Mouse (Mus musculus) stomach, postnatal 0 days (tissue): Measurements from ENCODE around the gene Ggt5. TPM values are rescaled to one million over a fixed set of nuclear protein-coding genes. Genes with fewer than 3 reads are reported as not detected.

Source experiments
- ATAC-seq: fragments of 200-750 bp; cut with Nextera tagmentation; 2 replicates; pipeline ENCODE4 v1.8.0; 2017; ENCODE audit not compliant: low FRiP score, low TSS enrichment
- DNase-seq: peaks from one replicate; pipeline ENCODE4 v3.0.0-alpha.2; 2016; ENCODE audit warnings: low spot score
- H3K27ac ChIP-seq: fragments of 300-500 bp; sonication (generic); replicated peaks from 2 replicates; pipeline ENCODE4 v1.5.1; 2014; ENCODE audit warnings: mild to moderate bottlenecking, control low read depth
- H3K27me3 ChIP-seq: fragments of 300-500 bp; sonication (generic); 2 replicates; pipeline ENCODE4 v1.6.1; 2014; ENCODE audit warnings: low read length; ENCODE audit not compliant: control insufficient read depth, insufficient read depth
- H3K36me3 ChIP-seq: fragments of 300-500 bp; sonication (generic); 2 replicates; pipeline ENCODE4 v1.6.1; 2014; ENCODE audit warnings: low read length, mixed read lengths; ENCODE audit not compliant: control insufficient read depth, insufficient read depth
- H3K4me1 ChIP-seq: fragments of 300-500 bp; sonication (generic); replicated peaks from 2 replicates; pipeline ENCODE4 v1.6.1; 2014; ENCODE audit warnings: antibody characterized with exemption; ENCODE audit not compliant: control insufficient read depth, insufficient read depth
- H3K4me2 ChIP-seq: fragments of 300-500 bp; sonication (generic); replicated peaks from 2 replicates; pipeline ENCODE4 v1.6.1; 2014; ENCODE audit warnings: low read depth, mild to moderate bottlenecking, control low read depth, moderate library complexity
- H3K4me3 ChIP-seq: fragments of 300-500 bp; sonication (generic); 2 replicates; pipeline ENCODE4 v1.5.1; 2014; ENCODE audit warnings: low read depth, low read length, control low read depth
- H3K9ac ChIP-seq: fragments of 300-500 bp; sonication (generic); 2 replicates; pipeline ENCODE4 v1.6.1; 2014; ENCODE audit warnings: mild to moderate bottlenecking, low read length, control low read depth, mixed read lengths
- H3K9me3 ChIP-seq: fragments of 300-500 bp; sonication (generic); 2 replicates; pipeline ENCODE4 v1.6.1; 2016; ENCODE audit warnings: low read length; ENCODE audit not compliant: control insufficient read depth
- CTCF ChIP-seq: IDR thresholded peaks from 2 replicates; pipeline ENCODE4 v1.5.1; 2016; ENCODE audit warnings: antibody characterized with exemption, low read depth, mild to moderate bottlenecking, moderate library complexity
- EP300 ChIP-seq: optimal IDR thresholded peaks from 2 replicates; pipeline ENCODE3; 2016; ENCODE audit warnings: antibody characterized with exemption
- WGBS: fragments of 180-500 bp; shearing (Covaris S2); extraction: QIAGEN DNeasy Blood & Tissue Kit; methylation state at CpG from one replicate; pipeline ENCODE4 v1.1.7; 2014; 5-methylcytosine and 5-hydroxymethylcytosine counted together
- polyA plus RNA-seq: library from polyadenylated mRNA; unstranded; fragments of >200 nt; fragmentation: Nextera tagmentation; extraction: Ambion mirVana; gene quantifications from 2 replicates; pipeline ENCODE4 v1.2.1, GENCODE M21; 2015

Gene Ggt5
- polyA plus RNA-seq, 1 experiment from 2014 or later: 2.8 TPM

DNA sequence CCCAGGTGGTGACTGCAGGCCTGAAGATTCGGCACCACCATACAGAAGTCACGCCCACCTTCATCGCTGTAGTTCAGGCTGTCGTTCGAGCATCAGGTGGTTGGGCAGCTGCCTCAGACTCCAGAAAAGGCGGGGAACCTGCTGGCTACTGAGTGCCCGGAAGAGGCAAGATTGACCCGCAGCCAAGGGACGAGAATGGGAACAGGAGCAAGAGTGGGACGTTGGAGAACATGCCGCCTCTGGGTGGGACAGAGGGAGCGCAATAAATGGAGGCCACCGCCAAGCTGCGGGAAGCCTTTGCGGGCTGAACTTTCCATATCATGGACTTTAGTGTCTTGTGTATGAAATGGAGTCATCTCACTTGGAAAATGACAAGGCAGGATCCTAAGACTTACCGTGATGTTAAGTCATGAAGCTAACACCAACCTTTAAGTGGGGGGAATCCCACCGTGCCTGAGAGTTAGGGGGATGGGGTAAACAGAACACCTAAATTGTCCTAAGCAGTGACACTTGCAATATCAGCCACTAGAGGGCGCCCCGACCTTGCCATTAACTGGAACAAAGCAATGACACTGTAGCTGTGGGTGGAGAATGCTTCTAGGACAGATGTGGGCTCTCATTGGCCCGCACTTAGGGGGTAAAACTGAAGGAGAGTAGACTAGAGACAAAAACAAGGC, 3.1 kb upstream of the Ggt5 start:
- Histone ChIP-seq H3K27ac (no peak overlapping the region; the same call in 1 of the 2 replicates), H3K4me2 (no peak overlapping the region)
- peak; percentile 69 for ATAC-seq

DNA sequence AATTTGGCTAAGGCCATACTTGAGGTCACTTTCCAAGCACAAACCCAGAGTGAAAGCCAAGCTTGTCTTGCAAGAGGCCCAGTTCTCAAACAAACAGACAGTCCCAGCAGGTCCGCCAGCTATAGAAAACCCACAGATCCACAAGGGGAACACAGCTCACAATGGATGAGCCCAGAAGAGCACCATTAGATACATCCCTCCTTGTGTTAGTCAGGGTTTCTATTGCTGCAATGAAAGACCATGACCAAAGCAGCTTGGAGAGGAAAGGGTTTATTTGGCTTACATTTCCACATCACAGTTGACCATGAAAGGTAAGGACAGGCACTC, 2.6 kb upstream of the Ggt5 start:
- 0 out of 2 replicates have a peak, but pooled peaks cover 2% of the 10 kb centered on the region for H3K4me1 ChIP-seq
- no peak overlapping the region; the same call in 1 of the 2 replicates for H3K27ac ChIP-seq
- no peaks in the 10 kb centered on the region for H3K27me3 ChIP-seq
- H3K9ac ChIP-seq: no peak overlapping the region
- H3K9me3 ChIP-seq: no peaks in the 10 kb centered on the region
- no peak overlapping the region for H3K4me2 ChIP-seq
- TF ChIP-seq CTCF (no peak), EP300 (no peak)
- ATAC-seq (no peak), DNase-seq (no peak)
- no peaks in the 10 kb centered on the region for H3K36me3 ChIP-seq
- 79% methylated on average over 1 of the region's 1 CpGs for WGBS
- no peak overlapping the region for H3K4me3 ChIP-seq

More for the DNA sequence above, 3.1 kb upstream of the Ggt5 start:
- WGBS: 17% methylated on average over 20 of the region's 20 CpGs
- Histone ChIP-seq H3K9me3 (no peaks in the 10 kb centered on the region), H3K4me3 (no peak overlapping the region), H3K27me3 (no peaks in the 10 kb centered on the region), H3K4me1 (0 out of 2 replicates have a peak, but pooled peaks cover 2% of the 10 kb centered on the region), H3K36me3 (no peaks in the 10 kb centered on the region), H3K9ac (no peak overlapping the region)
- TF ChIP-seq EP300 (no peak), CTCF (peak; percentile 99)
- peak; percentile 84 for DNase-seq

DNA sequence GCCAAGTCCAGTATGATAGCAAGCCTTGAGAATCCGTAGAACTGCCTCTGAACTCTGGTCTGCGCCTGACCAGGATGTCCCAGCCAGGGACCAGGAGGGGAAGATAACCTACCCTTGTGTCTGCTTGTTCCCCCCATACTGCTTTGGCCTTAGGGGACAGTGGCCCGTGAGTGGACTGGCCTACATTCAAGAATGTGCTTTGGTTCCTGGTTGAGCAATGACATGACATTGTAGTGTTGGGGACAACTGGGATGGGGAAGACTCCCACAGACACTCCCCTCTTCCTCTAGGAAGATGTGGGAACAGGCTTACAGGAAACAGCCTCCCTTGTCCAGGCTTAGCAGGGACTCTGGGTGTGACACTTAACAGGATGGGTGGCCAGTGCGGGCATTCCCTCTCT, 1.4 kb upstream of the Ggt5 start:
- ATAC-seq (no peak), DNase-seq (no peak)
- Histone ChIP-seq H3K9me3 (no peaks in the 10 kb centered on the region), H3K27ac (0 out of 2 replicates have a peak overlapping the region, but pooled peaks have one; percentile 18), H3K27me3 (no peaks in the 10 kb centered on the region), H3K4me1 (0 out of 2 replicates have a peak, but pooled peaks cover 5% of the 10 kb centered on the region), H3K4me3 (no peak overlapping the region), H3K36me3 (no peaks in the 10 kb centered on the region), H3K4me2 (no peak overlapping the region), H3K9ac (no peak overlapping the region)
- no peak for TF ChIP-seq CTCF
- TF ChIP-seq EP300: no peak
- WGBS: 70% methylated on average over 4 of the region's 4 CpGs

DNA sequence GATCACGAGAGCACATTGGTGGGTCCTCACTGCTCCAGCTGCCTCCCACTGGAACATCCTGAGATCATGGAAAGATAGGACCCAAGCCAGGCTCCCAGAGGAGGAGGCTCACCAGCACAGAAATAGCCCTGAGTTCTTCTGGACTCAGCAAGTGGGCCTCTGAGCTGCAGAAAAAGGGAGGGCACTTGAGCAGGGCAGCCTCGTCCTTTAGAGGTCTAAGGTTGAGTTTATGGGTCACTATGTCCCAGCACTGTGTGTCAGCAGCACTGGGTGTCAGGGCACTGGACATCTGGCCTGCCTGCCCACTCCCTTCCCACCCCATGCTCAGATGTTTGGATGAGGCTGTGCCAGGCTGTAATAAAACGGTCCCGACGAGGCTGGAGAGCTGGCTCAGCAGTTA, 804 bp upstream of the Ggt5 start:
- ATAC-seq (no peak), DNase-seq (no peak)
- Histone ChIP-seq H3K4me3 (no peak overlapping the region), H3K4me1 (0 out of 2 replicates have a peak, but pooled peaks cover 5% of the 10 kb centered on the region), H3K36me3 (no peaks in the 10 kb centered on the region), H3K4me2 (no peak overlapping the region), H3K27ac (0 out of 2 replicates have a peak overlapping the region, but pooled peaks have one; percentile 13), H3K9ac (no peak overlapping the region), H3K9me3 (no peaks in the 10 kb centered on the region), H3K27me3 (no peaks in the 10 kb centered on the region)
- WGBS: 42% methylated on average over 5 of the region's 5 CpGs
- TF ChIP-seq EP300 (no peak), CTCF (no peak)

DNA sequence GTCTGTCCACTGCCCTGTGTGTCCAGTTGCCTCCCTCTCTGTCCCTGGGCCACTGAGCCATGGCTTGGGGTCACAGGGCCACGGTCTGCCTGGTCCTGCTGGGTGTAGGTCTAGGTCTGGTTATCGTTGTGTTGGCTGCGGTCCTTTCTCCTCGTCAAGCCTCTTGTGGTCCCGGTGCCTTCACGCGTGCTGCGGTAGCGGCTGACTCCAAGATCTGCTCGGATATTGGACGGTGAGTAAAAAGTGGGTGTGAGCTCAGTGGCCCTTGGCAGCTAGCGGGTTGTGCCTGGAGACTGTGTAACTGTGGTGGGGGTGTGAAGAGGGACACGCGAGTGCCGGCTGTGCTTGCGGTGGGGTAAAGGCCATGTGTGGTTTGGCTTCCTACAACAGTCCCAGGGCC, 511 bp downstream of the Ggt5 start:
- H3K9me3 ChIP-seq: no peaks in the 10 kb centered on the region
- H3K4me3 ChIP-seq: peak overlapping the region; percentile 23
- H3K4me1 ChIP-seq: 0 out of 2 replicates have a peak, but pooled peaks cover 5% of the 10 kb centered on the region
- TF ChIP-seq CTCF (no peak), EP300 (no peak)
- H3K36me3 ChIP-seq: no peaks in the 10 kb centered on the region
- 35% methylated on average over 16 of the region's 16 CpGs for WGBS
- peak overlapping the region; percentile 13 for H3K4me2 ChIP-seq
- no peaks in the 10 kb centered on the region for H3K27me3 ChIP-seq
- H3K9ac ChIP-seq: peak overlapping the region; percentile 13; the same call in 1 of the 2 replicates
- H3K27ac ChIP-seq: peak overlapping the region; percentile 67
- ATAC-seq: no peak
- no peak for DNase-seq

DNA sequence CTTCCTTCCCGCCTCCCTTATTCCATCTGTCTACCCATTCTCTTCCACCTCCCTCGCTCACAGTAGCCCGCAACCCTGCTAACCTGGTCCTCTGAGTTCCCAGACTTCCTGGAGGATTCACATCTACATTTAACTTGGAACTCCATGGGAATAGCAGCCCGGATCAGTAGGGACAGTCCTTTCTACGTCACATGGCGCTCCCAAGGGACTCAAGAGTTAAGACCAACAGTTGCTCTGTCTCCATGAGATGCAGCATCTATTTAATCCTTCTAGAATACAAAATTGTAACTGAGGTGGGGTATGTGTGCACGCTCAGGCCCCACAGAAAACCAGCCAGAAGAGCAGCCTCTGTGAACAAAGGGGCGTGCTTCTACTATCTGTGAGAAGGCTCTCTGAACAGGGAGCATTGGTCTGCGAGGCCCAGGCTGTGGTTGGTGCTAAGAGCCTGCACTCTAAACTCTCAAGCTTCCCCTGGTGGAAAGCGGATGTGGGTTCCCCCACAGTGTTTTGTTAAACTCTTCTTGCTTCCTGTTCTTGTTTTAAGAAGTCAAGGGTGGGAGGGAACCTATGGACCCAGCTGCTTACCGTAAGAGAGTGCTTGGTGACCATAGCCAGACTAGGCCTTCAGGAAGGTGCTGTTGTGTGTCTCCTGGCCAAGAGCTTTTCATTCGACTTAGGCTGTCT, 2.2 kb downstream of the Ggt5 start:
- ATAC-seq (no peak; the same call in 1 of the 2 replicates), DNase-seq (no peak)
- Histone ChIP-seq H3K27me3 (no peaks in the 10 kb centered on the region), H3K4me2 (no peak overlapping the region), H3K9ac (no peak overlapping the region), H3K4me3 (no peak overlapping the region), H3K9me3 (no peaks in the 10 kb centered on the region), H3K27ac (0 out of 2 replicates have a peak overlapping the region, but pooled peaks have one; percentile 45), H3K36me3 (no peaks in the 10 kb centered on the region), H3K4me1 (0 out of 2 replicates have a peak, but pooled peaks cover 5% of the 10 kb centered on the region)
- WGBS: 66% methylated on average over 12 of the region's 12 CpGs
- TF ChIP-seq CTCF (0 out of 2 replicates have a peak, but pooled peaks have one; percentile 13), EP300 (no peak)
